Mouse (Mus musculus): ENCODE measurements around the gene Fasn.
"Not testable (repeated sequence)": the region's sequence is repeated elsewhere in the genome, so short reads cannot be mapped to it uniquely, and the experiment has no call there.

Fasn gene

DNA sequence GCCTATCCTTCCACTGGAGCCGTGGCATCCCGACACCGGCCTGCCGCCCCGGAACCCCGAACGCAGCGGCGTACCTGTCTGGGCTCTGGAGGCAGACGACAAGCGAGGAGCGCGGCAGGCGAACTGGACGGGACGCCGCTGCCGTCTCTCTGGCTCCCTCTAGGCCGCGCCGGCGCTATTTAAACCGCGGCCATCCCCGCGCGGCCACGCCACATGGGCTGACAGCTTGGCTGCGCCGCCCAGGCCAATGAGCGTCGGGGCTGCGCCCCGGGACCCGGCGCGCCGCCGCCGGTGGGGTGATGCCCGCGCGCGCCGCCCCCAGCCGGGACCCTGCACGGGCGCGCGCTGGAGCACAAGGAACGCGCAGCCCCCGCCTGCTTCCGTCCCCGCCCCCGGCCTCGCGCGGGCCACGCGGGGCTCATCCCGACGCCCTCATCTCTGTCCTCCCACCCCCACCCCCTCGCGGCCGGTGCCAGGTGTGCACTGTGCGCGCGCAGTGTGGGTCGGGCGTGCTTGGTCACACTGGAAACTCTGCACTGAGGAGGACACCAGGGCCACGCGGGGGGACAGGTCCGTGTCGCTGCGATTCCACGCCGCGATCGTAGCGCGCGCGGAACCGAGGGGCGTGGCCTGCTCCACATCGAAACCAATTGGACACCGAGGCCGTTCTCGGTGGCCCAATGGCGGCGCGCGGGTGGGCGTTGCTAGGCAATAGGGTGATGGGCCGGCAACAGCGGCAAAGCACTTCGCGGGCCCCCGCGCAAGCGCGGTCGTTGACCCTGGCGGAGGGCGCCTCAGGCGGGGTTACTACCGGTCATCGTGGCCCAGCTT lies at the start of gene Fasn:
Gene Fasn, minus strand, starts transcription at position 592 of the 831 bp plus-strand sequence.
- peak; percentile 98 to 99 for DNase-seq

DNA sequence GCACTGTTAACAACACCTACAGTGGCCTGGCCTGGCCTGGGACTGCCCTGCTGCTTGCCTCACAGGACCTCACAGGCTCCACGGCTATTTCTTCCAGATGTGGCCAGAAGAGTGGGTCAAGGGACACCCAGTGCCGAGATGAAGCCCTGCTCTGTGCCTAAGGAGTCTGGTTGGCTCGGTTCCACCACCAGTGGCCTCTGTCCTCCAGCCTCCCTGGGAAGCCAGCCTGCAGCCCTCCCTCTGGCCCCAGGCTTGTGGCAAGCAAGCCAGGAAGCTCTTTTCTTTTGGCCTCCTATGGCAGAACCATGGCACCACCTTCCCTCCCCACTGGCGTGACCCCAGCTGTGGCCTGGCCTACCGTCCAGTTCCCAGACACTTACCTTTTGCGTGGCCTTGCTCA lies 48.9 kb upstream of the Fasn start:
- DNase-seq, result peak in 1 of 2 experiments; percentile 15

DNA sequence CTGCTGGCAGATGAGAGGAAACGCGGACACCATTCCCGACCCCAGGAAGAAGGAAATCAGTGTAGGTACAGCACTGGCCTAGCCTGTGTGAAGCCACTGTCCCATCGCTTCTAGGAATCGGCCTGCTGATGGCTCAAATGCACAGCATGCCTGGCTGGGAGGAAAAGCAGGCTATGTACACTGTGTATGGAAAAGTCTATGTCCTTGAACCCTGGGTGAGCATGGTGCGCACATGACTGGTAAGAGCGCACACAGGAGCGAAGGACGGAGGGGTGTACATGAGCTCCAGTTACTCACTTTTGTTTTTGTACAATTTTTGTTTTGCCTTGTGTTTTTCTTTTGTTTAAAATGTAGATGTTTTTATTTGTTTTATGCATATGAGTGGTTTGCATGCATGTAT lies 47.2 kb upstream of the Fasn start:
- no peak for DNase-seq

DNA sequence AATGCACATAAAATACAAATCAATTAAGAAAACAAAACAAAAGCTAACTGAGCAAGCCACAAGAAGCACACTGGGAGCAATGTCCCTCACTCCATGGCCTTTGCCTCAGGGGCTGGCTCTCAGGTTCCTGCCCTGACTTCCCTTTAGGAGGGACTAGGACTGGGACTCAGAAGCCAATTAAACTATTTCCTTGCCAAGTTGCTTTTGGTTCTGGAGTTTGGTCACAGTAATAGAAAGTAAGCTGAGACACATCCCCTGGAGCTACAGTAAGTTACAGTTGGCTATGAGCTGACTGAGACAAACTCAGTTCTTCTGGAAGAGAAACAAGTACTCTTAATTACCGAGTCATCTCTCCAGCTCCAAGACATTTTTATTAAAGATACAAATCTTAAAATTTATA lies 41.5 kb upstream of the Fasn start:
- no peak for DNase-seq

DNA sequence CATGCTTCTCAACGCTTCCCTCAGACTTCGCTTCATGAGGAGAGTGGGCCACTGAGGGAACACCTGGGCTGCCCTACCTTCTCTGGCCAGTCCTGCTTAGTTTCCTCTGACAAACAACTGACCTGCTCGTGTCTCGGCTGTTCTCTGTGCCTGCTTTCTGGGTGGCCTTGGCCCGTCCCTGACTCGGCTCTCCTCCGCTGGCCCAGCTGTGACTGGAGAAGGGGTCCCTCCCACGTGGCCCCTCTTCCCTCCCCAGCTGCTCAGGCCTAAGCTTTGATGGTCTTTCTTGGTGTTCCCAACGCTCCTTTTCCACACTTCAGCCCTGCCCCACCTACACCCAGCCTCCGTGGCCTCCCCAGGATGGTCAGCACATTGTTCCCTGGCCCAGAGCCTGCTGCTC lies 38.5 kb upstream of the Fasn start:
- DNase-seq, result no peak

DNA sequence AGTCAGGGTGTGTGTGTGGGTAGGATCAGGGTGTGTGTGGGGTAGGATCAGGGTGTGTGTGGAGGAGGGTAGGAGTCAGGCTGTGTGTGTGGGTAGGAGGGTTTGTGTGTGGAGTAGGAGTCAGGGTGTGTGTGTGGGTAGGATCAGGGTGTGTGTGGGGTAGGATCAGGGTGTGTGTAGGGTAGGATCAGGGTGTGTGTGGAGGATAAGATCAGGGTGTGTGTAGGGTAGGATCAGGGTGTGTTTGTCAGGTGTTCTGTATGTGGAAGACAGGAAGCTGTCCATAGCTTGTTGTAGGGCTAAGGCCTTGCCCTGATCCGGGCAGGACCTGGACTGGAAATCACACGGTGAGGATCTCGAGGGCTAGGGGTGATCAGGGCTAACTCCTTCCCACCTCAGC lies 31.6 kb upstream of the Fasn start:
- DNase-seq, result not testable (repeated sequence)

DNA sequence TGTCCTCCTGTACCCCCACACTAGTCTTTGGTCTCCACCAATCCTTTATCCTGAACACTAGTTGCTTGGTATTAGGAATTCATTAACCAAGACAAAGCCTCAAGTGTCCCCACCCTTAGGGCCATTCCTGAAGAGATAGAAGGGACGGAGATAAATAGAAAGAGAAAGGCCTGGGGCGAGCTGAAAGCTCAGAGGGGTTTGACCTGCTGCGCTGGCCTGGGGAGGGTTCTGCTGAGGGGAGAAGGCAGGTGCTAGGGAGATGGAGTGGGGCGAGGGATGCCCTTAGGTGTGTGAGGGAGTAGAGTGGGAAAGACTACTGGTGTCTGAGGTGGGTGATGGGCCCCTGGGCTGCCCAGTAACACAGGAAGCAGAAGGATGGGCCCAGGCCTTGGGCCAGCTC lies 29.4 kb upstream of the Fasn start:
- no peak for DNase-seq

DNA sequence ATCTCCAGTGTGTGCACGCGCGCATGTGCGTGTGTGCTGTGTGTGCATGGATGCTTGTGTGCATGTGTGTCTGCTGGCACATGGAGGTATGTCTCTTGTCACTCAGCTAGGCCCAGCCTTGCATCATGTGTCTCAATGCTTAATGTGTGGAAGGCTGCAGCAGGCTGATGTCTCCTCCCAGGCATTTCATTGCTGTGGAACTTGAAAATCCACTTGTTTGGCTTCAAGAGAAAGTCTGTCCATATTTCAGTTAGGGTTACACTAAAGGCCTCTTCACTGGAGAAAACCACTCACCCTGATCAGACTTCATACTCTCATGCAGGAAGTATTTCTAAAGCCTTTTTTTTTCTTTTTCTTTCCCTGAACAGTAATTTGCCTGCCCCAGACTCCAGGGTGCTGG lies 28.8 kb upstream of the Fasn start:
- no peak for DNase-seq

DNA sequence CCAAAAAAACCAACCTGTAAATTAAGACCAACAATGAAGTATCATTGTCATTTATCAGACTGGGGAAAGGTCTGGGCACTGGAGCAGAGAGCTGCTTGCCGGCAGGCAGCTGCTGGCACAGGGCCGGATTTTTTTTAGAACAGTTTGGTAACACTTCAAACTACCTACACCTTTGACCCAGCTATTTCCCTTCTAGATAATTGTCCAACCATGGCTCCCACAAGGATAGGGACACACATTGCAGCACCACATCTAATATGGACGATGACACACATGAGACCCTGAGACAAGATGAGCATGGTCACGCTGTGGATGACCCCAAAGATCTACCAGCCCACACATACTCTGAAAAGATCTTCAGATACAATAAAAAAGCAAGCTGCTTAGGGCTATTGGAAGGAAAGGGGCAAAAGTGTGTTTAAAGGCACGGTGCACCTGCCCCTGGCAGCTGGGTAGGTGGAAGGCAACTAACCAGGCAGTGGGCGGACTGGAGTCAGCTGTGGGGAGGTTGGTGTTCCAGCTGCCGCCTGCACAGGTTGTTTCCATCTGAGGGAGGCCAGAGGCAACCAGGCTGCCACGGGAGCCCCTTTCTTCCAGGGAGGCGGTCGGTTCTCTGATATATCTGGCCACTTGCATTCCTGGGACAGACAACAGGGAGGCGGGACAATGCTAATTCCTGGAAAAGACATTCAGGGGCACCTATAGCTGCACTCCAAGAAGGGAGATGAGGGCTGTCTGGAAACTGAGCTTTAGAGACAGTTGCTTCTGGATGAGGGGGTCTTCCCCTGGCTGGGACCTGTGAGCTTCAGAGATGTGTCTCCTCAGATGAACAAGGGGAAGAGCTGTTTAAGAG lies 28.0 kb upstream of the Fasn start:
- no peak for DNase-seq

DNA sequence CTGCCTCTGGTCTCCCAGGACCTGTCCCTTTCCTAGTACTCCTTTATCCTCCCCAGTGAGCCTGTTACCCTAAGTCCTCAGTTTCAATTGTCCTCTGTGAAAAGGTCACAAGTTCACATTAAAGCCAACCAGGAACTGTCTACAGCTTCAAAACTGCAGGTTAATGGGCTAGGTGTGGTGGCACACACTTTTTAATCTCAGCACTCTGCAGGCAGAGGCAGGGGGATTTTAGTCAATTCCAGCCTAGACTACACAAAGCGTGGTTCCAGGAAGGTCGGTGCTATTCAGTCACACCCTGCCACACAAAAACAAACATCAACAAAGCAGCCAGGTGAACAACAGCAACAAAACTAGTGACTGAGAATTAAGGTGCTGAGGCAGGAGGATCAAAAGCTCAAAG lies 27.2 kb upstream of the Fasn start:
- DNase-seq, result no peak

DNA sequence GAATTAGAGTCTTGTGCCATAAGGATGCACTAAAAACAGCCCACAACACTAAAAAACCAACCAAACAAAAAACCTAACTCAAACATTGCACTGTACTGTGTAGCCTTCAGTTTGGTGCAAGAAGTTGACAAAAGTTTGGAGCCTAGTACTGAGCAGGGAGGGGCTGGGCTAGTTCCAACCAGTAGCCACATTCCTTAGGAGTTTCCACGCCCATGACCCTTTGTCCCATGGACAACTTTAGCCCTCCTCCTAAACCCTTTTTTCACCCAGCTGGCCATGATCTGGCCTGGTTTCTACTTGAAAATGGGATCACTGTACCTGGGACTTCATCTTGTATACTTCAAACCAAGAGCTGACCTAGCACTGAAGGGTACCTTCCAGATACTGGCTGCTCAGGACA lies 26.8 kb upstream of the Fasn start:
- no peak for DNase-seq

DNA sequence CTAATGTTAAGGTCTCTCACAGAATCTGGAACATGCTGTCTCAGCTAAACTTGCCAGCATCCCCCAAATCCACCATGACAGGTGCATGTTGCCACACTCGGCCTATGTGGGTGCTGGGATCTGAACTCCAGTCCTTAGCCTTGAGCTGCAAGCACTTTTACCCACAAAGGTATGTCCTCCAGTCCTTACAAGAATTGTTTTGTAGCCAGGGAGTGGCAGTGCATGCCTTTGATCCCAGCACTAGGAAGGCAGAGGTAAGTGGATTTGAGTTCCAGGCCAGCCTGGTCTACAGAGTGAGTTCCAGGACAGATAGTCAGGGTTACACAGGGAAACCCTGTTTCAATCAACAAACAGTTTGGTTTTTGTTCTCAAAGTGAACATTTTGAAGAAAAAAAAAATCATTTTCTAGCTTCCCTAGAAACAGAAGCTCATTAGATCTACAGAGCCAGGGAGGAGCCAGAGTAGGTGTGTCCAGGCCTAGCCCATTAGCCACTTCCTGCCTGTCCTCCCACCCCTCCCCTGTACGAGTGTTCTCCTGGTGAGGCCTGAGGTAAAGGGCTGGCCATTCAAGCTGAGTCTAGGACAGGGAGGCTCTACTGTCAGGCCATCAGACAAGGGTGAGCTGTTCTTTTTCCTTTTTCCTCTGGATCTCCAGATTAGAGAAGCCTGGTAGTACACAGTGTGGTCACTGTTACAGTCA lies 26.1 kb upstream of the Fasn start:
- no peak for DNase-seq

DNA sequence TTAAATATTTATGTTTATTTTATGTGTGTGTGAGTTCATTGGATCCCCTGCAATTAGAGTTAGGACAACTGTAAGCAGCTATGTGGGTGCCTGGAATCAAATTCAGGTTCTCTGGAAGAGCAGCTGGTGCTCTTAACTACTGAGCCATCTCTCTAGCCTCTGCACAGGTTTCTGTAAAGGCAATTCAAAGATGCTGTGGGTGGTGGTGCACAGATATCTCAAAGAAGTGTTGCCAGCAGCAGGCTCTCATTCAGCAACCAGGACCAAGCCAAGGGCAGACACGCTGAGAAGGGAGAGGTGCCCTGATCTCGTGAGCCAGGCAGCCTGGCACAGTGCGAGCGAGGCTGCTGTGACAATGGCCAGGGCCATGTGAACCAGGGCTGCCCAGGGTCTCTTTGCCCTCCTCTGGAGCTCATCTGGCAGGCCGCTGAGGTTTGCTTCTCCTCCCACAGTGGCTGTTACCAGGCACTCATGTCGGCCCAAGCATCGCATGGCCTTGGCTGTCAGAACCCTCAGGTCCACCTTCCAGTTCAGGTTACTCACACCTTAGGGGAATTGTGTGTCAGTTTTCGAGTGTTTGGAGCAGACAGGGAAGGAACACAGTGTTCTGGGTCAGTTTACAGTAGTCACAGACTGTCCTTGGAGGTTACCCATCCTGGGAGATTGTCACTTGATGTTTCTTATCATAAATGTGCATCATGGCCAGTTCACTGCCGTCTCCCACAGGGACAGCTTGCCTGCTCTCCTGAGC lies 22.6 kb upstream of the Fasn start:
- DNase-seq, result no peak

DNA sequence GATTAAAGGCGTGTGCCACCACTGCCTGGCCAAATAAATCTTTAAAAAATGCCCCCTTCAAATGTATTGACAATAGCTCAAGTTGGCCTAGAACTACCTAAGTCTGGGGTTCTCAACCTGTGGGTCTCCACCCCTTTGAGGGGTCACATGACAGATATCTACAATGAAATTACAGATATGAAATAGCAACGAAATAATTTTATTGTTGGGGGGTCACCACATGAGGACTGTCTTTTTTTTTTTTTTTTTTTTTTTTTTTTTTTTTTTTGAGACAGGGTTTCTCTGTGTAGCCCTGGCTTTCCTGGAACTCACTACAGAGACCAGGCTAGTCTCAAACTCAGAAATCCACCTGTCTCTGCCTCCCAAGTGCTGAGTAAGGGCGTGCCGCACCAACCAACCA lies 20.0 kb upstream of the Fasn start:
- DNase-seq, result no peak

DNA sequence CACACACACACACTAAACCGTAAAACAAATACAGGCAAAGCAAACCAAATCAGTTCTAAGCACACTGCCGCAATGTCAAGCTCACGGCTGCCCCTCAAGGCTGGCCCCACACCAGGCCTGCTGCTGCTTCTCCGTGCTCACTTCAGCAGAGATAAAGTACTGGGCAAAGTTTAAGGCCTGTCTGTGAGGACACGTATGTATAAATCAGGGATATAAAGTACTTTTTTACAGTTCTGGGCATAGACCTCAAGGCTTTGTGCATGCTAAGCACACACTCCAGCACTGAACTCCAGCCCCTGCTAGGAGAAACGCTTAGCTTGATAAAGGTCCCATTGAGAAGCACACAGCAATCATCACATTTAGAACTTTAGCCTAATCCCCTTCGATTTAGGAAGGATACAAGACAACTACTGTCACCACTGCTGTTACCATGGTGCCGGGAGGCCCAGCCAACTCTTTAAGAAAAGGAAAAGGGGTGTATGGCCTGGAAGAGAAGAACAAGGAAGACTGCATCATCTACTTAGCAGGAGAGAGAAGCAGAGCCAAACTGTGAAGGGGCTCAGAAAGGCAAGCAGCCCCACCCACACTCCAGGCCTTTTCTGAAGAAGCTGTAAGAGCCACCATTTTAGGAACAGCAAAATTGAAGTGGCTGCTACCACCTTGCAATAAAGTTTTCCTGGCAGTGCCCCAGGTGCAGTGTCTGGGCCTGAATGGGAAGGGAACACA lies 9.4 kb upstream of the Fasn start:
- no peak for DNase-seq

DNA sequence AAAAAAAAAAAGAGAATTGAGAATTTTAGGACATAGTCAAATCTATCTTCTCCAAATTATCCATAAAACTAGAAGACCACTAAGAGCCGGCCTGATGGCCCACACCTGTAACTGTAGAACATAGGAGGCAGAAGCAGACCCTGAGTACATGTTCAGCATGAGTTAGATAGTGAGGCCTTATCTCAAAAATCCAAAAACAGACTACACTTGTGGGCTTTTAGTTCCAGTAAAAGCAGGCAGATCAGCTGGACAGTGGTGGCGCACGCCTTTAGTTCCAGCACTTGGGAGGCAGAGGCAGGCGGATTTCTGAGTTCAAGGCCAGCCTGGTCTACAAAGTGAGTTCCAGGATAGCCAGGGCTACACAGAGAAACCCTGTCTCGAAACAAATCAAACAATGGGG lies 8.6 kb upstream of the Fasn start:
- not testable (repeated sequence) for DNase-seq

DNA sequence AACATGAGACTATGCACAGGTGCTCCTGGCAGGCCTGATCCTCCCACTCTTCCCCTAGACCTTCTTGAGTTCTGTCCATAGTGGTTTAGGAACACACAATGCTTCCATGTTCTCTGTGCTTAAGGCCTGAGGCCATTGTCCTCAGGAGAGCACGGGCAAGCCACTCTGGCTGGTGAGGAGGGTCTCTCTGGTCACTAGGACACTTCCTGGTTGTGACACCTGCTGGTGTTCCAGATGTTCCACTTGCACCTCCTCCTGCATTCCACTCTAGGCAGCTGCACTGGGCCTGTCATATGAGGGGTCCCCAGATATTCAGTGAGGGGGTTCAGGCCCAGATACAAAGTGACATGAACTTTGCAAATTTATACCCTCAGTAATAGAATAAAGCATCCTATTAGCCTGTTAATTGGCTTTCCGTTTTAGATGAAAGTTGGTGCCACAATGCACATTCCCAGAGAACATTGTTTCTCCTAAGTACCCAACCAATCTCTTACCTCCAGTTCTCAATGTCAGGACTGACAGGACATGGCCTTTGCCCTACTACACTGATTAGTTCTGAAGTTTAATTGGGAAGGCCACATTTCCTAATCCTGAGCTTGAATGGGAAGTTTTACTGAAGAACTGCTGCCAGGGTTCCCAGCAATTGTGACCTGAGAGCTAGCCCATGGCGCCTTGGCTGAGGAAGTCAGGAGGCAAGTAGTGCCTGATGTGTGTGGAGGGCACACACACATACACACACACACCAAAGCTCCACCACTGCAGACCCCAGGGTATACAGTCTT lies 7.5 kb upstream of the Fasn start:
- no peak for DNase-seq

DNA sequence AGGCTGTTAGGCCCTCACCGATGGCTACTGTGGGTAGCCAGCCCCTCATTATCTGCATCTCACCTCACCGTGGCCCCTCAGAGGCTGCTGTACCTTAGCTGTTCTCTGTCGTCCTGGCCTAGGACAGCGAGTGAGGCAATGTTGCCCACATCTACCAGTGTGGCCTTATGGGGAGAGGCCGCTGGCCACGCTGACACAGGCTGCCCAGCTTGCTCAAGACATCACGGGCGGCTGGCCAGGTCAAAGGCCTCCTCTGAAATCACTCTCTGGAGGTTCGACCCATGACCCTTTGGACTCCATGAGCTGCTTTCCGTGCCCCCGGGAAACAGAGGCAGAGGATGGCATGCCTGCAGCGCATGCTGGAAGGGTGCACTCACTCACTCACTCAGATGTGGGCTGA lies 6.3 kb upstream of the Fasn start:
- no peak for DNase-seq

DNA sequence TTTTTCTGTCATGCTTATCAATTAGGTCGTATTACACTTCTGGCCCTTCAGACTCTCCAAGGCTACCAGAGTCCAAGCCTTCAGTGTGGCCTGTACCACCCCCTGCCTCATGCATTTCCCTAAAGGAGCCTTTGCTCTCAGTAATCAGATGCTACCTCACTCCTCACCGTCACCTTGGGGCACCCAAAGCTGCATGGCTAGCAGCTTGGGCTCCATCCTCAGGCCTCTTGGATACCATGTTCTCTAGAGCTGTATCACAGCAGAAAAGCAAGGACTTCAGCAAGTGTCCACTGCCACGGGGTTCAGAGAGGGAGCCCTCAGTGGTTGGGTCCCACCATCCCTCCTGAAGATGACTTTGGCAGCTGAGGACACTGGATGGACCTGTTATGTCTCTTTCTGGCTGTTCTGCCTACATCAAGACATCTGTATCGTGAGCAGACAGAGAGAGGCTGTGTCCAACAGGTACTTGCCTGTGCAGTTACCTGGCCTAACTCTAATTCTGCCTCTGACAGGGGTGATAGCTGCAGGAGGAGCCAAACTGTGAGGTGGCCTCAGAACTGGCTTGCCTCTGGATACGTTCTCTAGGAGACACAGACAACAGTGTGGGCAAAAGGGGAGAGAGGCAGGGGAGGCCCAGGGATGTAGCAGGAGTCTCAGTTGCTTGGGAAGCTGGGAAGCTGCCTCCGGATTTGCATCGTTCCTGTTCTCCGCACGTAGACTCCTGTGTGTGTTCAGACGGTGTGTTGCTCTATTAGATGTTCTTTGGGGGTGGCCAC lies 5.6 kb upstream of the Fasn start:
- DNase-seq, result no peak

DNA sequence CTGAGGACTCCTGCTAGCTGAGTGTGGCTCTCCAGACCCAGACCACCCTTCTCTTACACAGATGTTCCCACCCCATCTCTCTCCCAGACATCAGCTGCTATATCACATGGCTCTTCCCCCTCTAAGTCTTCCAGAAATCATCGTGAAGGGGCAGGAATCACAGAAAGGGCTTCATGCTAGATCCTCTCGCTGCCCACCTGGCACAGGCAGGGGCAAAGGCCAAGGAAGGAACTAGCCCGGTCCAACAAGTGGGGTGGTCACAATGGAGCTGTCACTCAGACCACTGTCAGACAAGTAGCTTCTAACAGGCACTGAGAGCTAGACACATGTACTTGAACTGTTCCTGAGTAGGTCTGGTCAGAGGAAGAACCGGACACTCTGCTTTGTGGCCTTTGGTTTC lies 4.1 kb upstream of the Fasn start:
- no peak for DNase-seq
